Comparison of ENCODE assay signal across 8 mouse cellular contexts in the genomic region with DNA sequence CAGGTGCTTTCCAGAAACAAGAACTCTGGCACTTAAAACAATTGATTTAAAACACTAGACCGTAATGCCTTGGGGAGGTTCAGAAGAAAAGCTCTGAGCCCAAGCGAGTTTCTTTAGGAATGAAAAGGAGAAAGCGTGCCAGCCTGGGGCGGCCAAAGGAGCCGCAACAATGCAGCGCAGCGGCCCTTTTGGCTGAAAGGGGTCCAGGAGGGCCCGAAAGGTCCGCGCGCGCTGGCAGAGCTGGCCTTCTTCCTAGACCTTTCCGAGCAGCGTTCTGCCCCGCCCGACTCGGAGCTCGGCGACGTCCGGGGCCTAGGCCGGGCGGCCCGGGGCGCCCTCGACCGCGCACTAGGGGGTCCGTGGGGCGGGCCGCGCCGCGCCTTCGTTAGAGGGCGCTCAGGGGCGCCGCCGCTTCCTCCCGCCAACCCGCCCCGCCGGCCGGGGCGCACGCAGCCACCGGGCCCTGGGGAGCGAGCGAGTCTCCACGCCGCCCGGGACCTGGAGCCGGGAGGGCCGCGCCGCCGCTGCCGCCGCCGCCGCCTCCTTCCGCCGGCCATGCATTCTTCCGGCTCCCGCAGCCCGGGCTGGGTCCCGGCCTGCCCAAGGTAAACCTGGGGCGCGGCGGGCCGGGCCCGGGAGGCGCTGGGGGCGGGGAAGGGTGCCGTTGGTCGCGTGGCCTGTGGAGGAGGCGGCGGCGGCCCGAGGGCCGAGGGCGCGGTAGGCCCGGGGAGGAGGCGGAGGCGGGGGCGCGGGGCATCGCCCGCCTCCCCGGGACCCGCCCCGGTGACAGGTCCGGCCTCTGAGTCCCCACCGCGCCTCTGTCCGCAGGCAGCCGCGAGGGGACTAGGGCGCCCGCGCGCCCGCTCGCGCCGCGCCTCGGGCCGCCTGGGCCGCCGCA. TPM values are rescaled to one million over a fixed set of nuclear protein-coding genes. Genes with fewer than 3 reads are reported as not detected.
DNase-seq lines count a peak whose midpoint lies in the region; ATAC-seq lines count a peak whose summit lies in the region.

A gene (plus strand): TSS at position 234 of the 898 bp plus-strand sequence.

- peak; percentile 85 for DNase-seq in NIH3T3 (ENCODE audit: low read depth)
- peak; percentile 80 to 81 for DNase-seq in cerebellum, postnatal 14 days
- DNase-seq in gastrocnemius, adult 18-20 months (ENCODE audit: low spot score): peak; percentile 79
- peak; percentile 66 for DNase-seq in hindbrain, embryonic 14.5 days (ENCODE audit: low spot score)
- DNase-seq in left cerebral cortex, adult 11 months (ENCODE audit: low spot score): peak; percentile 27
- DNase-seq in lung, postnatal 36 days: peak; percentile 89
- DNase-seq in retina, postnatal 1 day: peak; percentile 76
- peak; percentile 84 for DNase-seq in thymus, postnatal 4 days

- peak within 1 kb of the TSS; percentile 97 for H3K9ac ChIP-seq in hindbrain, embryonic 14.5 days

- peak within 1 kb of the TSS; percentile 94 for H3K27ac ChIP-seq in hindbrain, embryonic 14.5 days

- H3K9me3 ChIP-seq in hindbrain, embryonic 14.5 days (ENCODE audit: control insufficient read depth, low read length): no peaks in the 10 kb centered on the region

- peaks cover 26% of the 10 kb centered on the region for H3K4me1 ChIP-seq in hindbrain, embryonic 14.5 days (replicated peaks; ENCODE audit: control insufficient read depth, insufficient read depth, low read length)

- H3K36me3 ChIP-seq in hindbrain, embryonic 14.5 days (replicated peaks; ENCODE audit: control insufficient read depth, insufficient read depth): no peaks in the 10 kb centered on the region

- H3K4me2 ChIP-seq in hindbrain, embryonic 14.5 days (replicated peaks): peak within 1 kb of the TSS; percentile 74

- H3K4me3 ChIP-seq in hindbrain, embryonic 14.5 days (replicated peaks; ENCODE audit: low read length): peak within 1 kb of the TSS; percentile 94

- ATAC-seq in hindbrain, embryonic 14.5 days (ENCODE audit: low FRiP score): peak; percentile 77

- WGBS in hindbrain, embryonic 14.5 days: under 1% methylated on average over 75 of the region's 113 CpGs

- no peaks in the 10 kb centered on the region for H3K27me3 ChIP-seq in hindbrain, embryonic 14.5 days (ENCODE audit: control insufficient read depth, insufficient read depth, low read length)

RNA-seq across cellular contexts. Expression of the gene that starts here (rescaled TPM):
- total RNA-seq in gastrocnemius, adult 18-20 months (2021): 10 to 100 TPM; 22.0 to 33.1 TPM
- polyA plus RNA-seq in hindbrain, embryonic 14.5 days (2014; fragmentation: Nextera tagmentation; extraction: Ambion mirVana): 46.2 and 47.4 TPM in 2 replicates

Comparison
In these comparisons a context has a peak if more than half of its experiments do, and no peak if none do; other contexts are left out.
1. Peak in every context shown above with its lines: DNase-seq, ATAC-seq, H3K4me3 ChIP-seq and H3K27ac ChIP-seq.
2. DNase-seq: peak in every context shown above with its lines; median percentile 89 in lung, postnatal 36 days; 85 in NIH3T3; 84 in thymus, postnatal 4 days; 80 in cerebellum, postnatal 14 days; 79 in gastrocnemius, adult 18-20 months; 76 in retina, postnatal 1 day; 66 in hindbrain, embryonic 14.5 days; 27 in left cerebral cortex, adult 11 months.